Mouse (Mus musculus): ENCODE measurements around the gene Plekho2. TPM values are rescaled to one million over a fixed set of nuclear protein-coding genes. Genes with fewer than 3 reads are reported as not detected.

Plekho2 gene
- total and polyA plus RNA-seq, 3 experiments = 7.9 to 33.8 (median 13.9) TPM

DNA sequence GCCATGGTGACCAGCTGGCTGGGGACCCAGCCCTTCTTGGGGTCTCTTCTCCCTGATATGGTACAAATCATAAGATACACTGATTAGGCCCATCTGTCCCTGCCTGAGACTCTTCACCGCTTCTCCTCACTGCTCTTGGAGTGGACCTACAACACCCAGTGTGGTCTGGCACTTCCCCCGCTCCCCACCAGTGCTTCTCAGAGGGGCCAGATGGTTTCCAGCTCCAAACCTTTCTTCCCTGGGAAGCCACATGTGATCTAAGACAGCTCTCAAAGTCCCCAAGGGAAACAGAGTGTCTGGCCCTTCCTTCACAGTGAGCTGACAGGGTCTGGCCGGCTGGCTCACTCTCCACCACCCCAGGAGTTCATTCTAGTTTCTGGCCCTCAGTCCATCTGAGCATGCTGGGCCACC lies 65.0 kb downstream of the Plekho2 start:
- Histone ChIP-seq H3K4me2 (ENCODE audit: insufficient read depth, low read depth, poor library complexity, severe bottlenecking) (no peak overlapping the region), H3K4me3 (replicated peaks in 1 of 3; ENCODE audit: low read depth in 2 of 3, low read length in 2 of 3, poor library complexity in 1 of 3) (no peak overlapping the region), H3K9me3 (replicated peaks; ENCODE audit: low read length) (no peaks in the 10 kb centered on the region), H3K27me3 (replicated peaks) (peaks cover 3% of the 10 kb centered on the region), H3K9ac (ENCODE audit: insufficient read depth, low read depth) (no peak overlapping the region), H3K4me1 (ENCODE audit: control insufficient read depth in 1 of 2, insufficient read depth in 2 of 2) (peaks cover 0 to 3% of the 10 kb centered on the region in 2 experiments; a peak in 1 of 4 replicates), H3K36me3 (replicated peaks in 1 of 2; ENCODE audit: control insufficient read depth in 1 of 2, insufficient read depth in 1 of 2, low read length in 1 of 2) (no peaks in the 10 kb centered on the region), H3K79me2 (replicated peaks; ENCODE audit: control insufficient read depth, extremely low read depth, insufficient read depth, poor library complexity, severe bottlenecking) (no peaks in the 10 kb centered on the region), H3K27ac (ENCODE audit: insufficient read depth, low read depth) (no peak overlapping the region)
- TF ChIP-seq HCFC1 (IDR thresholded peaks at IDR 0.05; ENCODE audit: low read depth, low read length) (no peak), CHD1 (IDR thresholded peaks at IDR 0.05; ENCODE audit: low read depth, low read length) (no peak), PAX5 (IDR thresholded peaks at IDR 0.05; ENCODE audit: low read length) (no peak), TCF12 (IDR thresholded peaks at IDR 0.05; ENCODE audit: low read depth, low read length) (no peak), ZNF384 (IDR thresholded peaks at IDR 0.05; ENCODE audit: low read depth, low read length) (no peak), NELFE (IDR thresholded peaks at IDR 0.05; ENCODE audit: low read depth, low read length) (no peak), CTCF (conservative IDR thresholded peaks at IDR 0.05 in 1 of 2, IDR thresholded peaks at IDR 0.05 in 1 of 2; ENCODE audit: low read depth in 2 of 2, low read length in 2 of 2) (no peak), SIN3A (IDR thresholded peaks at IDR 0.05; ENCODE audit: low read length) (no peak), ZC3H11A (IDR thresholded peaks at IDR 0.05; ENCODE audit: low read depth, low read length) (no peak)
- in situ Hi-C loops (cut with MboI; ENCODE audit: low pct_ligation_motif_present, low pct_unique_long_range_greater_than_20kb, low sequenced_read_pairs) = no loop called here
- no peak for DNase-seq (ENCODE audit: extremely low read depth)
- dilution Hi-C loops (cut with MboI; ENCODE audit: extremely low pct_ligation_motif_present, extremely low pct_unique_long_range_greater_than_20kb, low sequenced_read_pairs) = no loop called here

DNA sequence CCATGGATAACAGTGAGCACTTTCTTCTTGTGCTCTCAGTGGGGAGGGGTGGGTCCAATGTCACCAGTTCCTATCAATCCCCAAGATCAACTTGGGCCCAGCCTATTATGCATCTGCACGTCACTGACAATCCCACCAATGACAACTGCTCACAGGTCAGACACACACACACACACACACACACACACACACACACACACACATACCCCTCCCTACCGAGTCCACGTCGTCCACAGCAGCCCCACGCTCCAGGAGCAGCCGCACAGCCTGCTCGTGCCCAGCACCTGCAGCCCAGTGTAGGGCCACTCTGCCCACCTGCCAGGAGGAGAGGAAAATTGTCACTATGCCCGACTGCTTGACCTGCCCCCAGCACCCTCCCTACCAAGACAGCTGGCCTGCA lies 65.4 kb downstream of the Plekho2 start:
- no peak for TF ChIP-seq SMC3 (IDR thresholded peaks at IDR 0.05; ENCODE audit: low read depth, low read length)
- no peak for TF ChIP-seq UBTF (IDR thresholded peaks at IDR 0.05; ENCODE audit: low read depth, low read length)
- TF ChIP-seq CHD1 (IDR thresholded peaks at IDR 0.05; ENCODE audit: low read depth, low read length) = no peak
- TF ChIP-seq SIN3A (IDR thresholded peaks at IDR 0.05; ENCODE audit: low read length) = no peak
- TF ChIP-seq JUN (IDR thresholded peaks at IDR 0.05; ENCODE audit: insufficient read depth, low read depth, low read length) = no peak
- TF ChIP-seq RAD21 (IDR thresholded peaks at IDR 0.05; ENCODE audit: low read depth, low read length) = no peak
- TF ChIP-seq USF2 (conservative IDR thresholded peaks at IDR 0.05; ENCODE audit: low read depth, low read length) = no peak
- no peak for TF ChIP-seq CTCF (conservative IDR thresholded peaks at IDR 0.05 in 1 of 2, IDR thresholded peaks at IDR 0.05 in 1 of 2; ENCODE audit: low read depth in 2 of 2, low read length in 2 of 2)
- no peak for TF ChIP-seq MAFK (IDR thresholded peaks at IDR 0.05; ENCODE audit: insufficient replicate concordance, low read length)
- TF ChIP-seq CHD2 (IDR thresholded peaks at IDR 0.05; ENCODE audit: low read length) = no peak
- no peak for TF ChIP-seq GABPA (IDR thresholded peaks at IDR 0.05; ENCODE audit: insufficient replicate concordance, low read depth, low read length)
- no peak for TF ChIP-seq TCF12 (IDR thresholded peaks at IDR 0.05; ENCODE audit: low read depth, low read length)
- TF ChIP-seq E2F4 (IDR thresholded peaks at IDR 0.05; ENCODE audit: insufficient replicate concordance, low read depth, low read length) = no peak
- TF ChIP-seq MAX (IDR thresholded peaks at IDR 0.05; ENCODE audit: low read length) = no peak
- no peak for TF ChIP-seq EP300 (IDR thresholded peaks at IDR 0.05; ENCODE audit: low read length)
- TF ChIP-seq POLR2AphosphoS2 (IDR thresholded peaks at IDR 0.05; ENCODE audit: low read depth, low read length) = no peak
- no peak overlapping the region for H3K9ac ChIP-seq (ENCODE audit: insufficient read depth, low read depth)
- dilution Hi-C loops (cut with MboI; ENCODE audit: extremely low pct_ligation_motif_present, extremely low pct_unique_long_range_greater_than_20kb, low sequenced_read_pairs) (no loop called here), in situ Hi-C loops (cut with MboI; ENCODE audit: low pct_ligation_motif_present, low pct_unique_long_range_greater_than_20kb, low sequenced_read_pairs) (no loop called here)
- H3K4me3 ChIP-seq (replicated peaks in 1 of 3; ENCODE audit: low read depth in 2 of 3, low read length in 2 of 3, poor library complexity in 1 of 3) = no peak overlapping the region
- peaks cover 0 to 3% of the 10 kb centered on the region in 2 experiments; a peak in 1 of 4 replicates for H3K4me1 ChIP-seq (ENCODE audit: control insufficient read depth in 1 of 2, insufficient read depth in 2 of 2)
- no peaks in the 10 kb centered on the region for H3K79me2 ChIP-seq (replicated peaks; ENCODE audit: control insufficient read depth, extremely low read depth, insufficient read depth, poor library complexity, severe bottlenecking)
- peaks cover under 1% of the 10 kb centered on the region for H3K9me3 ChIP-seq (replicated peaks; ENCODE audit: low read length)
- no peak overlapping the region for H3K4me2 ChIP-seq (ENCODE audit: insufficient read depth, low read depth, poor library complexity, severe bottlenecking)
- no peak overlapping the region for H3K27ac ChIP-seq (ENCODE audit: insufficient read depth, low read depth)
- H3K27me3 ChIP-seq (replicated peaks) = peaks cover 3% of the 10 kb centered on the region
- no peaks in the 10 kb centered on the region for H3K36me3 ChIP-seq (replicated peaks in 1 of 2; ENCODE audit: control insufficient read depth in 1 of 2, insufficient read depth in 1 of 2, low read length in 1 of 2)
- no peak for DNase-seq (ENCODE audit: extremely low read depth)
